Mouse (Mus musculus) liver, postnatal 0 days (tissue): Measurements from ENCODE around the gene Kpna4. TPM values are rescaled to one million over a fixed set of nuclear protein-coding genes. Genes with fewer than 3 reads are reported as not detected.
A peak's percentile ranks its signal among the peaks of the same experiment; 100 is the strongest.

Experiments
- ATAC-seq: fragments of 200-750 bp; cut with Nextera tagmentation; 2 replicates; pipeline ENCODE4 v1.8.0; 2017; ENCODE audit warnings: mild to moderate bottlenecking, moderate library complexity
- DNase-seq: peaks from one replicate; pipeline ENCODE4 v3.0.0-alpha.2; 2016
- H3K27ac ChIP-seq: fragments of 300-500 bp; sonication (generic); 2 replicates; pipeline ENCODE4 v1.5.1; 2014; ENCODE audit warnings: antibody characterized with exemption, moderate library complexity, mild to moderate bottlenecking, low read depth
- H3K27me3 ChIP-seq: fragments of 300-500 bp; sonication (generic); 2 replicates; pipeline ENCODE4 v1.6.1; 2014; ENCODE audit warnings: low read length, control low read depth, mixed read lengths; ENCODE audit not compliant: insufficient read depth
- H3K36me3 ChIP-seq: fragments of 300-500 bp; sonication (generic); replicated peaks from 2 replicates; pipeline ENCODE4 v1.6.1; 2014; ENCODE audit warnings: mild to moderate bottlenecking, control low read depth, low read length, moderate library complexity, mixed read lengths; ENCODE audit not compliant: insufficient read depth
- H3K4me1 ChIP-seq: fragments of 300-500 bp; sonication (generic); 2 replicates; pipeline ENCODE4 v1.6.1; 2014; ENCODE audit warnings: antibody characterized with exemption, mild to moderate bottlenecking, control low read depth; ENCODE audit not compliant: insufficient read depth
- H3K4me2 ChIP-seq: fragments of 300-500 bp; sonication (generic); 2 replicates; pipeline ENCODE4 v1.6.1; 2014; ENCODE audit warnings: low read depth, mild to moderate bottlenecking, low read length, moderate library complexity, mixed read lengths
- H3K4me3 ChIP-seq: fragments of 300-500 bp; sonication (generic); 2 replicates; pipeline ENCODE4 v1.5.1; 2014; ENCODE audit warnings: low read depth, low read length
- H3K9ac ChIP-seq: fragments of 300-500 bp; sonication (generic); replicated peaks from 2 replicates; pipeline ENCODE4 v1.6.1; 2014; ENCODE audit warnings: mild to moderate bottlenecking, moderate library complexity
- H3K9me3 ChIP-seq: fragments of 300-500 bp; sonication (generic); 2 replicates; pipeline ENCODE4 v1.6.1; 2016; ENCODE audit warnings: mild to moderate bottlenecking, control low read depth, low read length, mixed read lengths
- CTCF ChIP-seq: sonication (generic); IDR thresholded peaks from 2 replicates; pipeline ENCODE4 v1.5.1; 2016; ENCODE audit warnings: antibody characterized with exemption, low read depth
- EP300 ChIP-seq: IDR thresholded peaks from 2 replicates; pipeline ENCODE4 v1.6.1; 2016; ENCODE audit warnings: antibody characterized with exemption, low read depth, mild to moderate bottlenecking
- WGBS: fragments of 180-500 bp; shearing (Covaris S2); extraction: QIAGEN DNeasy Blood & Tissue Kit; methylation state at CpG from one replicate; pipeline ENCODE4 v1.1.7; 2014; ENCODE audit not compliant: insufficient replicate concordance; 5-methylcytosine and 5-hydroxymethylcytosine counted together
- polyA plus RNA-seq: library from polyadenylated mRNA; unstranded; fragments of >200 nt; fragmentation: Nextera tagmentation; extraction: Ambion mirVana; gene quantifications from 2 replicates; pipeline ENCODE4 v1.2.1, GENCODE M21; 2015

Kpna4 gene
- polyA plus RNA-seq, 1 experiment from 2014 or later: 9.0 TPM

DNA sequence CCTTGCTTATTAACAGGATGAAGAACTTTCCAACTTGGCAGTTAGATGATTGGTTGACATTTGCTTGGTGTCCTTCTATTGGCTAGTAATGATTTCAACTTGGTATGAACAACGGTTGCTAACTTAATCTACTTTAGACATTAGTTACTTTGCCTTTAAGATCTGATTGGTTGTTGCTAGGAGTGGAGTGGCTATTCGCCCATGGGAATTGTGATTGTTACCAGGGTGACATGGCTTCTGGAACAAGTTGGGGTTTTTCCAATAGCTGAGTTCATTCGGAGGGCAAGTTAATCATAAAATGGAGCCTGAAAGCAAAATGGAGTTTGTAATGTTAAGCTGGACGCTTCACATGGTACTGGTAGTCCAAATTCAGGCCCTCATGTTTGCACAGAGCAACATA lies 13.9 kb upstream of the Kpna4 start:
- Histone ChIP-seq H3K27me3 (no peaks in the 10 kb centered on the region), H3K4me2 (no peak overlapping the region), H3K9ac (no peak overlapping the region), H3K4me3 (no peak overlapping the region), H3K9me3 (no peaks in the 10 kb centered on the region), H3K4me1 (no peaks in the 10 kb centered on the region), H3K36me3 (no peaks in the 10 kb centered on the region), H3K27ac (no peak overlapping the region)
- TF ChIP-seq CTCF (no peak), EP300 (no peak)
- no peak for ATAC-seq
- DNase-seq: no peak
- 76% methylated on average over 4 of the region's 4 CpGs for whole genome bisulfite sequencing

DNA sequence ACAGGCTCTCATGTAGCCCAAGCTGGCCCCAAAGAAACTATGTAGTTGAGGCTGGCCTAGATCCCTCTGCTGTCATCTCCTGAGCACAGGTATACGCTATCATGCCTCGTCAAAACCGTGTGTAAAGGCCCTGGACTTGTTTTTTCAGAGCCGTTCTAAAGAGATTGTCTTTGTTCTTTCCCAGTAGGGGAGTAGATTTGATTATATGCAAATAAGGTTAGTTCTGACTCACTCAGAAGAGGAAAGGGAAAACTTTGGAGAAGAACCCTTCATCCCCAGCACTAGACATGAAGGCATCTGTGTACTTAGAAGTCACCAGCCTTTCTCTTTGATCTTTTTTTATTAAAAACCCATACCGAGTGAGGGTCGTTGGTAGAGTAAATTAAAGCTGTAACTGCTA lies 9.1 kb upstream of the Kpna4 start:
- H3K9me3 ChIP-seq: no peaks in the 10 kb centered on the region
- no peak for ATAC-seq
- no peak overlapping the region for H3K4me3 ChIP-seq
- no peaks in the 10 kb centered on the region for H3K27me3 ChIP-seq
- DNase-seq: no peak
- TF ChIP-seq CTCF (no peak), EP300 (no peak)
- H3K27ac ChIP-seq: no peak overlapping the region
- no peaks in the 10 kb centered on the region for H3K36me3 ChIP-seq
- no peak overlapping the region for H3K4me2 ChIP-seq
- no peaks in the 10 kb centered on the region for H3K4me1 ChIP-seq
- H3K9ac ChIP-seq: no peak overlapping the region
- 76% methylated on average over 6 of the region's 6 CpGs for WGBS

GRCm38 (mm10) chr3:69130973-69131372 lies 4.1 kb upstream of the Kpna4 start:
- TF ChIP-seq EP300 (no peak), CTCF (no peak)
- Histone ChIP-seq H3K36me3 (no peaks in the 10 kb centered on the region), H3K9me3 (no peaks in the 10 kb centered on the region), H3K4me1 (no peaks in the 10 kb centered on the region), H3K4me2 (no peak overlapping the region), H3K9ac (no peak overlapping the region), H3K4me3 (no peak overlapping the region), H3K27ac (no peak overlapping the region), H3K27me3 (no peaks in the 10 kb centered on the region)
- 78% methylated on average over 4 of the region's 4 CpGs for WGBS
- ATAC-seq: no peak
- no peak for DNase-seq

- Histone ChIP-seq H3K36me3 (no peaks in the 10 kb centered on the region; the same call in 1 of the 2 replicates), H3K4me1 (peaks cover 11% of the 10 kb centered on the region), H3K9ac (peak overlapping the region; percentile 95), H3K4me3 (peak overlapping the region; percentile 90), H3K27me3 (no peaks in the 10 kb centered on the region), H3K27ac (peak overlapping the region; percentile 99), H3K9me3 (no peaks in the 10 kb centered on the region), H3K4me2 (peak overlapping the region; percentile 83)
- TF ChIP-seq CTCF: no peak
- DNase-seq (no peak), ATAC-seq (no peak)
- 6% methylated on average over 9 of the region's 9 CpGs for WGBS
These were observed 780 bp upstream of the Kpna4 start for GRCm38 (mm10) chr3:69127693-69128092.

- Histone ChIP-seq H3K4me3 (peak overlapping the region; percentile 90), H3K4me1 (peaks cover 11% of the 10 kb centered on the region), H3K27me3 (no peaks in the 10 kb centered on the region), H3K27ac (peak overlapping the region; percentile 99), H3K9ac (peak overlapping the region; percentile 95), H3K4me2 (peak overlapping the region; percentile 83), H3K36me3 (no peaks in the 10 kb centered on the region; the same call in 1 of the 2 replicates), H3K9me3 (no peaks in the 10 kb centered on the region)
- WGBS: under 1% methylated on average over 10 of the region's 10 CpGs
- DNase-seq (no peak), ATAC-seq (peak; percentile 46)
- TF ChIP-seq EP300: no peak
- no peak for TF ChIP-seq CTCF
These were observed 399 bp upstream of the Kpna4 start for GRCm38 (mm10) chr3:69127346-69127678.

DNA sequence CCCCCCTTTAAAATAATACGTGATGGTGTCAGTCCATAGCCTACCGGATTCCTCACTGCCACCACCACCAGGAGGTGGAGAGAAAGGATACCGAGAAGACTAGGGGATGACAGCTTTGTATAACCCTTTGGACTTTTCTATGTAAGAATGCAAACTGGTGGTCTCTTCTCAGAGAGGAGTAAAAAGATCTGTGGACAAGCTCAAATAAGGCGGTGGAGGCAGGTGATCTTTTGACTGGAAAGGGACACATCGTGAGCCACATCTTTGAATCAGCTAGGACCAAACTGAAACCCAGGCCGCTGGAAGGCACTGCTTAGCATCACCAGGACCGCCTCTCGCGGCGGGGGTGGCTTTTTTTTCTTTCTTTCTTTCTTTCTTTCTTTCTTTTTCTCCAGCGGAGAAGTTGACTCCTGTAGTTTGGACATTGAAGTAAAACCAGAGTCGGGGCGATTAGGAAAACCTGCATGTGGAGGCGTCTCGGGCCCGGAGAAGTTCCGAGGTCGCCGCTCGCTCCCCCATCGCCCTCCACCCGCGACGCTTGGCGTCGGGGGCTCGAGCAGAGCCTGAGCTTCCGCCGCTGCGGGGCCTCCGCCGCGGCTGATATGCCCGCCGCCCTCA lies 913 bp downstream of the Kpna4 start:
- Histone ChIP-seq H3K4me2 (peak overlapping the region; percentile 83), H3K4me3 (peak overlapping the region; percentile 90), H3K36me3 (no peaks in the 10 kb centered on the region; the same call in 1 of the 2 replicates), H3K27ac (peak overlapping the region; percentile 99), H3K9ac (peak overlapping the region; percentile 95), H3K9me3 (no peaks in the 10 kb centered on the region), H3K27me3 (no peaks in the 10 kb centered on the region), H3K4me1 (peaks cover 13% of the 10 kb centered on the region)
- DNase-seq (peak; percentile 55), ATAC-seq (peak; percentile 18; the same call in 1 of the 2 replicates)
- WGBS: under 1% methylated on average over 35 of the region's 35 CpGs
- TF ChIP-seq EP300 (no peak), CTCF (peak; percentile 58)
